Mouse (Mus musculus) stomach, postnatal 0 days (tissue): Measurements from ENCODE around the gene Prickle1.

Experiments
- CTCF ChIP-seq: IDR thresholded peaks from 2 replicates; pipeline ENCODE4 v1.5.1; 2016; ENCODE audit warnings: antibody characterized with exemption, low read depth, mild to moderate bottlenecking, moderate library complexity
- EP300 ChIP-seq: optimal IDR thresholded peaks from 2 replicates; pipeline ENCODE3; 2016; ENCODE audit warnings: antibody characterized with exemption

GRCm38 (mm10) chr15:93486066-93486465 is 109.6 kb downstream of the Prickle1 start:
- TF ChIP-seq CTCF = no peak
- TF ChIP-seq EP300 = no peak
